Mouse (Mus musculus) lung, embryonic 15.5 days (tissue): ENCODE results near the gene Sufu. TPM values are rescaled to one million over a fixed set of nuclear protein-coding genes. Genes with fewer than 3 reads are reported as not detected.

Experiments
- ATAC-seq: fragments of 200-750 bp; cut with Nextera tagmentation; 2 replicates; pipeline ENCODE4 v1.8.0; 2017; ENCODE audit warnings: moderate number of reproducible peaks, borderline replicate concordance; ENCODE audit not compliant: low FRiP score, low TSS enrichment; ENCODE audit errors: extremely low read depth
- H3K27ac ChIP-seq: fragments of 300-500 bp; sonication (generic); 2 replicates; pipeline ENCODE4 v1.5.1; 2015; ENCODE audit warnings: moderate library complexity, mild to moderate bottlenecking, inconsistent platforms
- H3K27me3 ChIP-seq: fragments of 300-500 bp; sonication (generic); 2 replicates; pipeline ENCODE4 v1.6.1; 2015; ENCODE audit warnings: inconsistent platforms
- H3K36me3 ChIP-seq: fragments of 300-500 bp; sonication (generic); 2 replicates; pipeline ENCODE4 v1.6.1; 2015; ENCODE audit warnings: inconsistent platforms
- H3K4me1 ChIP-seq: fragments of 300-500 bp; sonication (generic); 2 replicates; pipeline ENCODE4 v1.6.1; 2015; ENCODE audit warnings: inconsistent platforms
- H3K4me2 ChIP-seq: fragments of 300-500 bp; sonication (generic); 2 replicates; pipeline ENCODE4 v1.6.1; 2015; ENCODE audit warnings: inconsistent platforms, mild to moderate bottlenecking, moderate library complexity
- H3K4me3 ChIP-seq: fragments of 300-500 bp; sonication (generic); 2 replicates; pipeline ENCODE4 v1.5.1; 2015; ENCODE audit warnings: mild to moderate bottlenecking, inconsistent platforms
- H3K9ac ChIP-seq: fragments of 300-500 bp; sonication (generic); 2 replicates; pipeline ENCODE4 v1.6.1; 2015; ENCODE audit warnings: inconsistent platforms
- H3K9me3 ChIP-seq: fragments of 300-500 bp; sonication (generic); 2 replicates; pipeline ENCODE4 v1.6.1; 2016; ENCODE audit warnings: inconsistent platforms
- WGBS: fragments of 180-500 bp; shearing (Covaris S2); methylation state at CpG from one replicate; pipeline ENCODE4 v1.1.7; 2015; 5-methylcytosine and 5-hydroxymethylcytosine counted together
- polyA plus RNA-seq: library from polyadenylated mRNA; unstranded; fragments of >200 nt; fragmentation: Nextera tagmentation; extraction: Ambion mirVana; gene quantifications from 2 replicates; pipeline ENCODE4 v1.2.1, GENCODE M21; 2015

Gene Sufu
- polyA plus RNA-seq, 1 experiment from 2014 or later, result 34.5 TPM

- H3K9me3 ChIP-seq, result no peaks in the 10 kb centered on the region
- H3K4me2 ChIP-seq, result no peak overlapping the region
- no peak overlapping the region for H3K9ac ChIP-seq
- 51% methylated on average over 3 of the region's 3 CpGs for WGBS
- peak overlapping the region; percentile 62 for H3K27ac ChIP-seq
- ATAC-seq, result no peak
- no peak overlapping the region for H3K4me3 ChIP-seq
- H3K4me1 ChIP-seq, result peaks cover 67% of the 10 kb centered on the region
- peaks cover 63% of the 10 kb centered on the region for H3K36me3 ChIP-seq
- H3K27me3 ChIP-seq, result no peaks in the 10 kb centered on the region
These were observed 114.1 kb downstream of the Sufu start for GRCm38 (mm10) chr19:46510824-46511223.

GRCm38 (mm10) chr19:46511263-46511662 is 114.6 kb downstream of the Sufu start:
- Histone ChIP-seq H3K9ac (no peak overlapping the region), H3K9me3 (no peaks in the 10 kb centered on the region), H3K27ac (peak overlapping the region; percentile 62), H3K27me3 (no peaks in the 10 kb centered on the region), H3K4me3 (no peak overlapping the region), H3K36me3 (peaks cover 65% of the 10 kb centered on the region), H3K4me1 (peaks cover 63% of the 10 kb centered on the region), H3K4me2 (no peak overlapping the region)
- ATAC-seq, result no peak
- WGBS, result 65% methylated on average over 10 of the region's 10 CpGs

DNA sequence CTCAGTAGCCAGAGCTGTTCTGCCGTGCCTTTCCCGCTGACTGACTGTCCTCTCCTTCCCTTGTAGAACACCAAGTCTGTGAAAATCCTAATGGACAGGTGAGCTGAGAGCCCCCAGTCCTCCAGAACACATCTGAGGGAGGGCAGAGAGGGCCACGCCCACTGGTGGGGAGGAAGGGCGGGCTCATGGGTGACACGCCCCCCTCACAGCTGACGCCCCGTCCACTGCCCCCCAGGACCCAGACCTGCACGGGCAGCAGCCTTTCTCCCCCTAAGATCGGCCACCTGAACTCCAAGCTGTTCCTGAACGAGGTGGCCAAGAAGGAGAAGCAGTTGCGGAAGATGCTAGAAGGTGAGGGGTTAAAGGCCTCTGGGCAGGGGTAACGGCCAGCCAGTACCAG is 117.7 kb downstream of the Sufu start:
- 76% methylated on average over 12 of the region's 12 CpGs for WGBS
- H3K4me3 ChIP-seq, result no peak overlapping the region
- H3K4me2 ChIP-seq, result no peak overlapping the region
- no peaks in the 10 kb centered on the region for H3K27me3 ChIP-seq
- H3K9ac ChIP-seq, result no peak overlapping the region
- ATAC-seq, result no peak
- no peaks in the 10 kb centered on the region for H3K9me3 ChIP-seq
- H3K27ac ChIP-seq, result no peak overlapping the region
- H3K4me1 ChIP-seq, result peaks cover 63% of the 10 kb centered on the region
- H3K36me3 ChIP-seq, result peaks cover 54% of the 10 kb centered on the region

- Histone ChIP-seq H3K4me3 (no peak overlapping the region), H3K27me3 (no peaks in the 10 kb centered on the region), H3K9me3 (no peaks in the 10 kb centered on the region), H3K27ac (no peak overlapping the region), H3K9ac (no peak overlapping the region), H3K36me3 (peaks cover 46% of the 10 kb centered on the region), H3K4me2 (no peak overlapping the region), H3K4me1 (peaks cover 55% of the 10 kb centered on the region)
- ATAC-seq, result no peak
- 88% methylated on average over 24 of the region's 24 CpGs for WGBS
These were observed 118.7 kb downstream of the Sufu start for GRCm38 (mm10) chr19:46515287-46515821.

- no peak overlapping the region for H3K4me3 ChIP-seq
- no peak overlapping the region for H3K4me2 ChIP-seq
- WGBS, result 59% methylated on average over 3 of the region's 3 CpGs
- peaks cover 50% of the 10 kb centered on the region for H3K4me1 ChIP-seq
- H3K9me3 ChIP-seq, result no peaks in the 10 kb centered on the region
- H3K9ac ChIP-seq, result no peak overlapping the region
- no peaks in the 10 kb centered on the region for H3K27me3 ChIP-seq
- ATAC-seq, result no peak
- H3K36me3 ChIP-seq, result peaks cover 46% of the 10 kb centered on the region
- H3K27ac ChIP-seq, result peak overlapping the region; percentile 71
These were observed 120.2 kb downstream of the Sufu start for GRCm38 (mm10) chr19:46516667-46517528.

- peaks cover 53% of the 10 kb centered on the region for H3K4me1 ChIP-seq
- WGBS, result 25% methylated on average over 13 of the region's 14 CpGs
These were observed 121.0 kb downstream of the Sufu start for GRCm38 (mm10) chr19:46517529-46518351.

GRCm38 (mm10) chr19:46518352-46518787 is 121.7 kb downstream of the Sufu start:
- Histone ChIP-seq H3K9ac (no peak overlapping the region), H3K4me3 (peak overlapping the region; percentile 11; the same call in 1 of the 2 replicates), H3K36me3 (peaks cover 33% of the 10 kb centered on the region), H3K27ac (peak overlapping the region; percentile 71), H3K9me3 (no peaks in the 10 kb centered on the region), H3K4me1 (peaks cover 59% of the 10 kb centered on the region), H3K4me2 (peak overlapping the region; percentile 53), H3K27me3 (no peaks in the 10 kb centered on the region)
- WGBS, result 0% methylated on average over 12 of the region's 13 CpGs
- ATAC-seq, result peak; percentile 84

More at GRCm38 (mm10) chr19:46517529-46518351, 121.0 kb downstream of the Sufu start:
- Histone ChIP-seq H3K4me2 (peak overlapping the region; percentile 53), H3K9ac (no peak overlapping the region), H3K27ac (peak overlapping the region; percentile 71), H3K4me3 (peak overlapping the region; percentile 11; the same call in 1 of the 2 replicates), H3K27me3 (no peaks in the 10 kb centered on the region), H3K9me3 (no peaks in the 10 kb centered on the region), H3K36me3 (peaks cover 39% of the 10 kb centered on the region)
- peak; percentile 69 for ATAC-seq

- peaks cover 26% of the 10 kb centered on the region for H3K36me3 ChIP-seq
- no peaks in the 10 kb centered on the region for H3K9me3 ChIP-seq
- no peak overlapping the region for H3K9ac ChIP-seq
- no peaks in the 10 kb centered on the region for H3K27me3 ChIP-seq
- 11% methylated on average over 5 of the region's 5 CpGs for WGBS
- peak overlapping the region; percentile 71 for H3K27ac ChIP-seq
- no peak for ATAC-seq
- H3K4me1 ChIP-seq, result peaks cover 66% of the 10 kb centered on the region
- no peak overlapping the region; the same call in 1 of the 2 replicates for H3K4me3 ChIP-seq
- H3K4me2 ChIP-seq, result peak overlapping the region; percentile 53
These were observed 122.3 kb downstream of the Sufu start for GRCm38 (mm10) chr19:46518828-46519621.

- Histone ChIP-seq H3K4me3 (no peak overlapping the region), H3K4me2 (no peak overlapping the region), H3K4me1 (peaks cover 82% of the 10 kb centered on the region), H3K9me3 (no peaks in the 10 kb centered on the region), H3K27me3 (no peaks in the 10 kb centered on the region), H3K27ac (0 out of 2 replicates have a peak overlapping the region, but pooled peaks have one; percentile 91), H3K36me3 (peaks cover under 1% of the 10 kb centered on the region), H3K9ac (no peak overlapping the region)
- ATAC-seq, result no peak
These were observed 125.0 kb downstream of the Sufu start for GRCm38 (mm10) chr19:46521698-46522097.

- Histone ChIP-seq H3K9ac (no peak overlapping the region), H3K27me3 (no peaks in the 10 kb centered on the region), H3K4me1 (peaks cover 75% of the 10 kb centered on the region), H3K9me3 (no peaks in the 10 kb centered on the region), H3K36me3 (no peaks in the 10 kb centered on the region), H3K4me3 (no peak overlapping the region), H3K4me2 (peak overlapping the region; percentile 53; the same call in 1 of the 2 replicates), H3K27ac (peak overlapping the region; percentile 91)
- ATAC-seq, result no peak
- WGBS, result 18% methylated on average over 15 of the region's 15 CpGs
These were observed 125.8 kb downstream of the Sufu start for GRCm38 (mm10) chr19:46522433-46523044.

DNA sequence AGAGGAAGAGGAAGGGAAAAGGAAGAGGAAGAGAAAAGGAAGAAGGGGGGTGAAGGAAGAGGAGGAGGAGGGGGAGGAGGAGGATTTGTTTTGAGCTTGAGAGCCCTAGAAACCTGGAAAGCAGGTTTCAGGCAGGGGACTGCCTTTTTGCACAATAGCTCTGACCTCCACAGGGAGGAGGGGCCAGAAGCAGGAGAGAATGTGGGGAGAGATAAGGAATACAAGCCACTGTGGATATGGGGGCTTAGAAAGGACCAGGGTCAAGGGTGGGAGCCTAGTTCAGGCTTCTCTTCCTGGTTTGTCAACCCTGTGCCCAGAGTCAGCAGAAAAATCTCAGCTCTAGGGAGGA is 126.4 kb downstream of the Sufu start:
- peaks cover 75% of the 10 kb centered on the region for H3K4me1 ChIP-seq
- peak; percentile 3; the same call in 1 of the 2 replicates for ATAC-seq
- no peaks in the 10 kb centered on the region for H3K9me3 ChIP-seq
- no peaks in the 10 kb centered on the region for H3K27me3 ChIP-seq
- no peaks in the 10 kb centered on the region for H3K36me3 ChIP-seq
- 0 out of 2 replicates have a peak overlapping the region, but pooled peaks have one; percentile 19 for H3K4me3 ChIP-seq
- H3K4me2 ChIP-seq, result peak overlapping the region; percentile 53
- peak overlapping the region; percentile 91 for H3K27ac ChIP-seq
- no peak overlapping the region for H3K9ac ChIP-seq
